Mouse (Mus musculus) embryonic facial prominence, embryonic 13.5 days (tissue): ENCODE results near the gene Plekhd1. TPM values are rescaled to one million over a fixed set of nuclear protein-coding genes. Genes with fewer than 3 reads are reported as not detected.

Source experiments
- ATAC-seq: fragments of 200-750 bp; cut with Nextera tagmentation; 2 replicates; pipeline ENCODE4 v1.8.0; 2017; ENCODE audit warnings: low read depth; ENCODE audit not compliant: insufficient number of reproducible peaks, insufficient read depth, low FRiP score, low TSS enrichment
- H3K27ac ChIP-seq: fragments of 300-500 bp; sonication (generic); 2 replicates; pipeline ENCODE4 v1.5.1; 2015; ENCODE audit warnings: moderate library complexity, mild to moderate bottlenecking, inconsistent platforms
- H3K27me3 ChIP-seq: fragments of 300-500 bp; sonication (generic); 2 replicates; pipeline ENCODE4 v1.6.1; 2015; ENCODE audit warnings: mild to moderate bottlenecking, inconsistent platforms
- H3K36me3 ChIP-seq: fragments of 300-500 bp; sonication (generic); 2 replicates; pipeline ENCODE4 v1.6.1; 2015; ENCODE audit warnings: mild to moderate bottlenecking, inconsistent platforms
- H3K4me1 ChIP-seq: fragments of 300-500 bp; sonication (generic); 2 replicates; pipeline ENCODE4 v1.6.1; 2015; ENCODE audit warnings: inconsistent platforms
- H3K4me2 ChIP-seq: fragments of 300-500 bp; sonication (generic); 2 replicates; pipeline ENCODE4 v1.6.1; 2015; ENCODE audit warnings: moderate library complexity, mild to moderate bottlenecking, inconsistent platforms
- H3K4me3 ChIP-seq: fragments of 300-500 bp; sonication (generic); 2 replicates; pipeline ENCODE4 v1.5.1; 2015; ENCODE audit warnings: mild to moderate bottlenecking, inconsistent platforms
- H3K9ac ChIP-seq: fragments of 300-500 bp; sonication (generic); 2 replicates; pipeline ENCODE4 v1.6.1; 2015; ENCODE audit warnings: mild to moderate bottlenecking, inconsistent platforms
- H3K9me3 ChIP-seq: fragments of 300-500 bp; sonication (generic); 2 replicates; pipeline ENCODE4 v1.6.1; 2016; ENCODE audit warnings: inconsistent platforms
- WGBS: fragments of 180-500 bp; shearing (Covaris S2); methylation state at CpG from one replicate; pipeline ENCODE4 v1.1.7; 2015; ENCODE audit warnings: mixed read lengths; 5-methylcytosine and 5-hydroxymethylcytosine counted together
- polyA plus RNA-seq: library from polyadenylated mRNA; unstranded; fragments of >200 nt; fragmentation: Nextera tagmentation; extraction: Ambion mirVana; gene quantifications from 2 replicates; pipeline ENCODE4 v1.2.1, GENCODE M21; 2015

Plekhd1 gene
- polyA plus RNA-seq, 1 experiment from 2014 or later = 0.07 TPM

GRCm38 (mm10) chr12:80730567-80730966, 38.2 kb downstream of the Plekhd1 start:
- H3K4me1 ChIP-seq = no peaks in the 10 kb centered on the region
- H3K4me3 ChIP-seq = no peak overlapping the region
- H3K9me3 ChIP-seq = no peaks in the 10 kb centered on the region
- no peak overlapping the region for H3K27ac ChIP-seq
- 0 out of 2 replicates have a peak, but pooled peaks have one; percentile 32 for ATAC-seq
- H3K9ac ChIP-seq = no peak overlapping the region
- WGBS = 7% methylated on average over 9 of the region's 9 CpGs
- no peaks in the 10 kb centered on the region for H3K36me3 ChIP-seq
- peak overlapping the region; percentile 33 for H3K4me2 ChIP-seq
- no peaks in the 10 kb centered on the region; the same call in 1 of the 2 replicates for H3K27me3 ChIP-seq

GRCm38 (mm10) chr12:80734526-80735470, 42.4 kb downstream of the Plekhd1 start:
- ATAC-seq = no peak
- Histone ChIP-seq H3K27me3 (peaks cover 4% of the 10 kb centered on the region), H3K9me3 (no peaks in the 10 kb centered on the region), H3K27ac (no peak overlapping the region), H3K4me2 (no peak overlapping the region), H3K36me3 (no peaks in the 10 kb centered on the region), H3K4me1 (peaks cover 14% of the 10 kb centered on the region), H3K4me3 (no peak overlapping the region), H3K9ac (no peak overlapping the region)
- WGBS = 64% methylated on average over 13 of the region's 13 CpGs

- WGBS = 21% methylated on average over 13 of the region's 13 CpGs
- Histone ChIP-seq H3K27ac (no peak overlapping the region), H3K4me2 (peak overlapping the region; percentile 39), H3K9me3 (no peaks in the 10 kb centered on the region), H3K9ac (no peak overlapping the region), H3K4me1 (peaks cover 14% of the 10 kb centered on the region), H3K27me3 (peaks cover 9% of the 10 kb centered on the region), H3K36me3 (no peaks in the 10 kb centered on the region), H3K4me3 (no peak overlapping the region)
- ATAC-seq = 0 out of 2 replicates have a peak, but pooled peaks have one; percentile 26
Observed at GRCm38 (mm10) chr12:80736464-80737282, 44.3 kb downstream of the Plekhd1 start.

DNA sequence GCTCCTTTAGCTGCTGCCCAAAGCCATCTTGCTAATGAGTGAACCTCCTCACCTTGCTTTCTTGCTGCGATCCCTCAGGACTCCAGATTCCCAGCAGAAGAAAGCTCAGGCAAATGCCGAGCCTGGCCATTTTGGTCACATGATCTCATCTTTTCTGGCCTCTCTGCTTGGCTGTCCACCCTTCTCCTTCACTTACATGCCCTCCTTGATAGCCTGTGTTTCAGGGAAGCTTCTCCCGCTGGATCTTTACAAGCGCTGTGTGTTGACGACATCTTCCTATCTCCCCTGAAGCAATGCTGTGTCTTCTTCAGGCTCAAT, 44.9 kb downstream of the Plekhd1 start:
- Histone ChIP-seq H3K36me3 (no peaks in the 10 kb centered on the region), H3K4me3 (no peak overlapping the region), H3K4me2 (no peak overlapping the region; the same call in 1 of the 2 replicates), H3K9ac (no peak overlapping the region), H3K9me3 (no peaks in the 10 kb centered on the region), H3K4me1 (peaks cover 14% of the 10 kb centered on the region), H3K27ac (no peak overlapping the region), H3K27me3 (peaks cover 12% of the 10 kb centered on the region)
- 59% methylated on average over 5 of the region's 5 CpGs for WGBS
- no peak for ATAC-seq

GRCm38 (mm10) chr12:80739482-80739881, 47.1 kb downstream of the Plekhd1 start:
- 27% methylated on average over 9 of the region's 9 CpGs for WGBS
- Histone ChIP-seq H3K27me3 (peaks cover 13% of the 10 kb centered on the region), H3K27ac (no peak overlapping the region), H3K4me2 (no peak overlapping the region), H3K36me3 (no peaks in the 10 kb centered on the region), H3K4me1 (peaks cover 14% of the 10 kb centered on the region), H3K4me3 (no peak overlapping the region), H3K9me3 (no peaks in the 10 kb centered on the region), H3K9ac (no peak overlapping the region)
- ATAC-seq = no peak

DNA sequence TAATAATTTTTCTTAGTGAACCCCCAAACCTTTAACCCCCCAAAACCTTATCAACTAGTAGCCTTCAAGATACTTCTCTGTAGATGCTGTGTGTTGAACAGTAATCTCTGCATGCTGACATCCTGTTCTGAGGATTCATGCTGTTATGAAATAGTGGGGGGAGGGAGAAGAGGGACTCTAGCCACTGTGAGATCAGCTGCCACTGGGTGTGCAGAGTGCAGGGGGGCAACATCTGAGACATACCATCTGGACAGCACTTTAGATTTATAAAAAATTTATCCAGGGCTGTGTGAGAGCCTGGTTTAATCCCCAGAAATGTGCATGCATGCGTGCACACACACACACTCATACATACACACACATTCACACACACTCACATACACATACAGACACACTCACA, 52.2 kb downstream of the Plekhd1 start:
- Histone ChIP-seq H3K4me1 (peaks cover 10% of the 10 kb centered on the region), H3K27ac (no peak overlapping the region), H3K9me3 (no peaks in the 10 kb centered on the region), H3K27me3 (peaks cover 12% of the 10 kb centered on the region), H3K36me3 (no peaks in the 10 kb centered on the region), H3K9ac (no peak overlapping the region), H3K4me2 (no peak overlapping the region), H3K4me3 (no peak overlapping the region)
- 67% methylated on average over 1 of the region's 1 CpGs for WGBS
- ATAC-seq = no peak

DNA sequence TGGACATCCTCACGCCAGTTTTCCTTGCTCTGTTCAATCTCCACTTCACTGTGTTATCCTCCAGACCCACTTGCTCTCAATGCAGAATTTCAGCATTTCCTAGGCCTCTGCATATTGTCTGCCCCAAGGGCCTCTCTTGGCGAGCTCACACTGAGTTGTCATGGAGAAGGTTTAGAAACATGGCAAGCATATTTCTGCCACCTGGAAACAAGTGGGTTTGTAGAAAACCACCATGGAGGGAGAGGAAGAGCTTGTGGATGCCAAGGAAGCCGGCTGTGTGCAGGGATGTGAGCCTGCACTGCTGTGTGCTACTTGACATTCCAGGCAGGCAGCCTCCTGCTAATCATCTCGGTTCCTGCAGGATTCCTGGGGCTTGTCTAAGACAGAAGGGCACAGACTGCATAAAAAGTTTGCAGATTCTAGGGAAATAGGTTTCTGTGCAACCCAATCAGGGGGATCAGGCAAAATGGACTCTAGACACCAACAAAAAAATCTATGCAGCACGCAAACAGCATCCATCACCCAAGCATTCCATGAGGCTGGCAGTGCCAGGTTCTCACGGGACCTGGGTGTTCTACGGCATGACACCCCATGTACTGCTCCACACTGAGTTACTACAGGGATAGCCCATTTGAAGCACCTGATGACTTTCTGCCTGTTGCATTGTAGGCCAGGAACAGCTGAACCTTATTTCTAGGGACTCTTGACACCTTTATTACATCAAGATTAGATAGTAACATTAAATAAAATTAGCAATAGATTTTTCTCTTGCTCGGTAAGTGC, 53.8 kb downstream of the Plekhd1 start:
- H3K27ac ChIP-seq = peak overlapping the region; percentile 23; the same call in 1 of the 2 replicates
- ATAC-seq = no peak
- no peak overlapping the region for H3K4me2 ChIP-seq
- H3K36me3 ChIP-seq = no peaks in the 10 kb centered on the region
- no peak overlapping the region for H3K9ac ChIP-seq
- H3K27me3 ChIP-seq = peaks cover 16% of the 10 kb centered on the region
- WGBS = 53% methylated on average over 8 of the region's 8 CpGs
- H3K9me3 ChIP-seq = no peaks in the 10 kb centered on the region
- H3K4me3 ChIP-seq = no peak overlapping the region
- H3K4me1 ChIP-seq = peaks cover 10% of the 10 kb centered on the region

GRCm38 (mm10) chr12:80751556-80751955, 59.2 kb downstream of the Plekhd1 start:
- Histone ChIP-seq H3K9me3 (no peaks in the 10 kb centered on the region), H3K36me3 (no peaks in the 10 kb centered on the region), H3K4me2 (no peak overlapping the region), H3K4me1 (no peaks in the 10 kb centered on the region; the same call in 1 of the 2 replicates), H3K27ac (no peak overlapping the region), H3K9ac (no peak overlapping the region), H3K27me3 (peaks cover 24% of the 10 kb centered on the region), H3K4me3 (no peak overlapping the region)
- ATAC-seq = no peak
- WGBS = 90% methylated on average over 6 of the region's 6 CpGs

DNA sequence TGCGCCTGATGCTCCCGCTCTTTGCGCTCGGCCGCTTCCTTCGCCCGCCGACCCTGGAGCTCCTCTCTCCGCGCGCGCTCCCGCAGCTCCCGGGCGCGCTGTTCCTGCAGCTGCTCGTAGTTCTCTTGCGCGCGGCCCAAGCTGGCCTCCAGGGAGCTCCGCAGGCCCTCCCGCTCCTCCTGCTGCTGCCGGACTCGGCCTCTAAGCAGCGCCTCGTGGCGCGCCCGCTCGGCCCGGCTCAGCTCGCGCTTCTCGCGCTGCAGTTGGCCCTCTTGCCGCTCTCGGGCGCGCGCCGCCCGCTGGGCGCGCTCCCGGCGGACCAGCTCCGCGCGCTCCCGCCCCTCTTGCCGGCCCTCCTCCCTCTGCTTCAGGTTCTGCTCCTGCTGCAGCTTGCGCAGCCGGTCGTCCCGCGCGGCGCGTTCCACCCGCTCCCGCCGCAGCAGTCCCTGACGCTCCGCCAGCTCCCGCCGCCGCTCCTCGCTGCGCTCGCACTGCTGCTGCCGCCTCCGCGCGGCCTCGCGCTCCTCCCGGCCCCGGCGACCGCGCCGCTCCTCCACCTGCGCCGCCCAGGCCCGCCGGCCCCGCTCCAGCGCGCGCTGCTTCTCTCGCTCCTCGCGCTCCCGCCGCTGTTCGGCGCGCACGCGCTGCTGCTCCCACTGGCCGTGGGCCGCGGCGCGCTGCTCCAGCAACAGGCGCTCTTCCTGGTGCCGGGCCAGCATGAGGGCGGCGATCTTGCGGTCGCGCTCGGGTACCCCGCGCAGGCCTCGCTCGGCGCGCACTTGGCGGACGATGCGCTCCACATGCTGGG, 65.6 kb downstream of the Plekhd1 start:
- H3K9ac ChIP-seq = peak overlapping the region; percentile 67
- peaks cover 57% of the 10 kb centered on the region for H3K27me3 ChIP-seq
- H3K4me2 ChIP-seq = peak overlapping the region; percentile 88
- 0 out of 2 replicates have a peak overlapping the region, but pooled peaks have one; percentile 5 for H3K27ac ChIP-seq
- H3K9me3 ChIP-seq = no peaks in the 10 kb centered on the region
- no peaks in the 10 kb centered on the region for H3K36me3 ChIP-seq
- peak; percentile 79 for ATAC-seq
- peaks cover 31% of the 10 kb centered on the region for H3K4me1 ChIP-seq
- 2% methylated on average over 110 of the region's 122 CpGs for WGBS
- H3K4me3 ChIP-seq = peak overlapping the region; percentile 61

DNA sequence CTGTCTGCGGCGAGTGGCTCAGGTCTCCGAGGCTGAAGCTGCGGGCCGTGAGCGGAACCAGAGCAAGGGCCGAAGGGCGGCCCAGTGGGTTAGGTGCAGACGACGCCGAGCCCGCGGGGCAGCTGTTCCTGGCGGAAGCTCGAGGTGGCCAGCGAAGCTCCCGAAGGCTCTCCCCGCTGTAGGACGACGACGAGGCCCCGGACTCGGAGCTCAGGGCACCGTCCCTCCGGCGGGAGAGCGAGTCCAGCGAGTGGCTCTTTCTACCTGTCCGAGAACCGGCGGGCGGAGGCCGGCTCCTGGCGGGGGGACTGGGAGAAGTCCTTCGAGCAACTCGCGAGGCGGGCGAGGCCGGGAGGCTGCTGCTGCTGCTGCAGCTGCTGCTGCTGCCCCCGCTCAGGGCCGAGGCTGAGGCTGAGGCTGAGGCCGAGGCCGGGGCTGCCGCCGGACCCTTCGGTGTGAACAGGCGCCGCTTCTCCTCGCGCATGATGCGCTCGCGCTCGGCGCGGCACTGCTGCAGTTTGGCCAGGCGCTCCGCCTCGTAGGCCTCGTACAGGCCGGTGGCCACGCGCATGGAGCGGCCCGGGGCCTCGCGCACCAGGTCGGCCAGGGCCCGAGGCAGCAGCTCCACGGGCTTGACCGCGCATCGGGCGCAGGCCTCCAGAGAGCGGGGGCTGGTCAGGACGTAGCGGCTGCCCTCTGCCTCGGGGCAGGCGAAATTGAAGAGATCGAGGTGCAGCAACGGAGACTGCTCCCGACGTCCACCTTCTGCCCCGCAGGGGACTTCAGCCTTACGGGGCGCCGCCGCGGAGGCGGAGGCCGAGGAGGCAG, 66.4 kb downstream of the Plekhd1 start:
- ATAC-seq = no peak
- H3K4me1 ChIP-seq = peaks cover 31% of the 10 kb centered on the region
- peak overlapping the region; percentile 67 for H3K9ac ChIP-seq
- peaks cover 57% of the 10 kb centered on the region for H3K27me3 ChIP-seq
- 8% methylated on average over 92 of the region's 92 CpGs for WGBS
- no peak overlapping the region for H3K27ac ChIP-seq
- H3K36me3 ChIP-seq = no peaks in the 10 kb centered on the region
- no peaks in the 10 kb centered on the region for H3K9me3 ChIP-seq
- peak overlapping the region; percentile 61 for H3K4me3 ChIP-seq
- peak overlapping the region; percentile 88 for H3K4me2 ChIP-seq
